Mouse (Mus musculus) heart, postnatal 10 days (tissue): ENCODE measurements around the gene Thbs2. TPM values are rescaled to one million over a fixed set of nuclear protein-coding genes. Genes with fewer than 3 reads are reported as not detected.

Experiments
- DNase-seq, 2 experiments: peaks; one replicate each; pipeline ENCODE4 v3.0.0; 2021
- intact Hi-C: fragments of 180-260 bp; cut with DNase I; formaldehyde crosslinking; loops from one replicate; pipeline ENCODE4 v1.15.1; 2025
- total RNA-seq, 2 experiments: library from RNA; stranded (reverse); gene quantifications; 2 replicates each; pipeline ENCODE4 v1.2.3; 2021

The Thbs2 gene
- 10 to 100 TPM; 54.2 to 57.8 TPM for total RNA-seq

GRCm38 (mm10) chr17:14693994-14694374 is at the start of gene Thbs2:
Gene Thbs2 (minus strand): TSS chr17:14694235.
- DNase-seq, result peak; percentile 81 to 85
- intact Hi-C loops, result loop anchor here (5.0 kb wide), 1 partner anchor 147 kb away; no protein-coding TSS in a partner anchor

- no peak for DNase-seq
- intact Hi-C loops, result no loop called here
Observed at GRCm38 (mm10) chr17:14735493-14736004, 41.5 kb upstream of the Thbs2 start.

GRCm38 (mm10) chr17:14734380-14734779 is 40.3 kb upstream of the Thbs2 start:
- intact Hi-C loops, result no loop called here
- no peak for DNase-seq

GRCm38 (mm10) chr17:14733941-14734340 is 39.9 kb upstream of the Thbs2 start:
- peak in 1 of 2 experiments; percentile 26 for DNase-seq
- intact Hi-C loops, result no loop called here

GRCm38 (mm10) chr17:14733027-14733426 is 39.0 kb upstream of the Thbs2 start:
- no peak for DNase-seq
- intact Hi-C loops, result no loop called here

- DNase-seq, result no peak
- intact Hi-C loops, result no loop called here
Observed at GRCm38 (mm10) chr17:14730629-14731028, 36.6 kb upstream of the Thbs2 start.

- intact Hi-C loops, result no loop called here
Observed at GRCm38 (mm10) chr17:14727481-14727880, 33.4 kb upstream of the Thbs2 start.

GRCm38 (mm10) chr17:14724786-14725185 is 30.8 kb upstream of the Thbs2 start:
- DNase-seq, result no peak
- intact Hi-C loops, result no loop called here

More at GRCm38 (mm10) chr17:14727481-14727880, 33.4 kb upstream of the Thbs2 start:
- DNase-seq, result no peak

GRCm38 (mm10) chr17:14721325-14721724 is 27.3 kb upstream of the Thbs2 start:
- no peak for DNase-seq
- intact Hi-C loops, result no loop called here

GRCm38 (mm10) chr17:14720912-14721311 is 26.9 kb upstream of the Thbs2 start:
- peak; percentile 43 to 54 for DNase-seq
- intact Hi-C loops, result no loop called here

- DNase-seq, result peak; percentile 78 to 79
- intact Hi-C loops, result no loop called here
Observed at GRCm38 (mm10) chr17:14720227-14720626, 26.2 kb upstream of the Thbs2 start.

GRCm38 (mm10) chr17:14718801-14719200 is 24.8 kb upstream of the Thbs2 start:
- intact Hi-C loops, result no loop called here
- DNase-seq, result no peak

GRCm38 (mm10) chr17:14714782-14715181 is 20.7 kb upstream of the Thbs2 start:
- intact Hi-C loops, result no loop called here

GRCm38 (mm10) chr17:14714374-14714773 is 20.3 kb upstream of the Thbs2 start:
- no peak for DNase-seq
- intact Hi-C loops, result no loop called here

More at GRCm38 (mm10) chr17:14714782-14715181, 20.7 kb upstream of the Thbs2 start:
- no peak for DNase-seq

- no peak for DNase-seq
- intact Hi-C loops, result no loop called here
Observed at GRCm38 (mm10) chr17:14711784-14712183, 17.7 kb upstream of the Thbs2 start.

GRCm38 (mm10) chr17:14711032-14711431 is 17.0 kb upstream of the Thbs2 start:
- intact Hi-C loops, result no loop called here
- DNase-seq, result peak; percentile 69

GRCm38 (mm10) chr17:14706066-14706465 is 12.0 kb upstream of the Thbs2 start:
- no peak for DNase-seq
- intact Hi-C loops, result no loop called here

- DNase-seq, result no peak
- intact Hi-C loops, result no loop called here
Observed at GRCm38 (mm10) chr17:14705466-14705865, 11.4 kb upstream of the Thbs2 start.

- DNase-seq, result no peak
- intact Hi-C loops, result no loop called here
Observed at GRCm38 (mm10) chr17:14703771-14704170, 9.7 kb upstream of the Thbs2 start.

GRCm38 (mm10) chr17:14703268-14703667 is 9.2 kb upstream of the Thbs2 start:
- DNase-seq, result no peak
- intact Hi-C loops, result no loop called here

GRCm38 (mm10) chr17:14702701-14703100 is 8.7 kb upstream of the Thbs2 start:
- intact Hi-C loops, result no loop called here
- no peak for DNase-seq

GRCm38 (mm10) chr17:14701891-14702290 is 7.9 kb upstream of the Thbs2 start:
- intact Hi-C loops, result no loop called here
- no peak for DNase-seq

- intact Hi-C loops, result no loop called here
- DNase-seq, result peak in 1 of 2 experiments; percentile 45
Observed at GRCm38 (mm10) chr17:14700204-14700603, 6.2 kb upstream of the Thbs2 start.
